Mouse (Mus musculus) gastrocnemius, adult 18-20 months (tissue): ENCODE measurements around the gene Cyp4v3. TPM values are rescaled to one million over a fixed set of nuclear protein-coding genes. Genes with fewer than 3 reads are reported as not detected.
"Not testable (repeated sequence)": the region's sequence is repeated elsewhere in the genome, so short reads cannot be mapped to it uniquely, and the experiment has no call there.

ENCODE experiments used
- DNase-seq: peaks from one replicate; pipeline ENCODE4 v3.0.0; 2021; ENCODE audit warnings: low spot score
- long read RNA-seq, 2 experiments: library from polyadenylated mRNA; stranded (forward); transcript quantifications; one replicate each; pipeline ENCODE4 v2.0.0; 2021
- total RNA-seq, 2 experiments: library from RNA; stranded (reverse); gene quantifications; 2 replicates each; pipeline ENCODE4 v1.2.3; 2021

Cyp4v3 gene
- total RNA-seq, result 1 to 10 TPM in 1 of 2 experiments, under 1 TPM in 1; 0.80 to 1.4 TPM
- long read RNA-seq, experiment 1, partial matches to known transcripts, result 0 of 3 reads
- long read RNA-seq, experiment 1, other reads (novel, unspliced or antisense), result 0 of 3 reads
- long read RNA-seq, experiment 2, partial matches to known transcripts, result 0 of 2 reads
- long read RNA-seq, experiment 2, other reads (novel, unspliced or antisense), result 0 of 2 reads

DNA sequence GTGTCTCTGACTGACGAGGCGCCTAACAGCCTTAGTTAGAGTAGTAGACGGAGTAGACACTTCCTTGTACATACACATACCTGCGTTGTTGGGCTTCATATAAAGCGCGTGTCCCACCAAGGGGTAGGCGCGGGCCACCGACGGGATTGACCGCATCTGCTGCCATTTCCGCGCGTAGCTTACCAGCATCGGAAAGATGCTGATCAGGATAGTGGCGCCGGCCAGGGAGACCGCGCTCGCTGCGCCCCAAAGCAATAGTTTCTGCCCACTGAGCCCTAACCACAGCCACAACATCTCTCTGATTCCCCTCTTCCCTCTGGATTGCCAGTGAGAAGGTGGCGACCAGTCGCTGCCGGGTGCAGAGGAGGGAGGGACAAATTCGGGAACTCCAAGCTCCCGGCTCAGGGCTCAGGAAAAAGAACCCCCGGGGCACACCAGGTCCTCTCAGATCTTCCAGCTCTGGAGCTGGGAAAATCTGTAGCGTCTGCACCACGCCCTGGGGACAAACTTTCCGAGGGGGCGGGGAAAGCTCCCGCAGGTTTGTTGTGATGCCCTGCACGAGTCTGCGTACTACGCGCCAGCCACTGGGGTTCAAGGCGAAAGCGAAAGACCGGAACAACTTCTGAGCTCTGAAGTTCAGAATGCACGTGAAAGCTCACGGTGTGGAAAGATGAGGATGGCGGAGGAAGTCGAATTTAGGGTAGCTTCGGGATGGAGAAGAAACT, at the start of gene Cyp4v3:
Gene Cyp4v3 (minus strand): TSS at position 532 of the 725 bp plus-strand sequence.
- peak; percentile 68 for DNase-seq

DNA sequence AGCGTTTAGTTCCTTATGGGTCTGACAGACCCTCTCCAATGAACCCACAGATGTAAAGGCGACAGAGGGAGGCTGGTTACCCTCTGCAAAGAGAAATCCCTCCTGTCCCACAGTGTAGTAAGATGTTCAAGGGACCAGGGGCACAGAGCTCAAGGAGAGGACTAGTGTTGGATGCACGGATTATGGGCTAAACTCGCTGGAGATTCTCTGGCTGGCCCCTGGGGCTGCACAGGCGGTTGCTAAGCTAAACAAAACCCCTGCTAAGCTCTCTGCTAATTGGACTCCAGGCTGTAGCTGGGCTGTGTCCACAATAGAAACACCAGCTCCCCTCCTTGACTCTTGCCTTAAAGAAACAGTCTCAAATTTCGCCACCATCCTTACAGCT, 48.9 kb upstream of the Cyp4v3 start, which contains the start of gene Fam149a:
Gene Fam149a (minus strand): TSS at position 329 of the 385 bp plus-strand sequence.
- DNase-seq, result no peak

DNA sequence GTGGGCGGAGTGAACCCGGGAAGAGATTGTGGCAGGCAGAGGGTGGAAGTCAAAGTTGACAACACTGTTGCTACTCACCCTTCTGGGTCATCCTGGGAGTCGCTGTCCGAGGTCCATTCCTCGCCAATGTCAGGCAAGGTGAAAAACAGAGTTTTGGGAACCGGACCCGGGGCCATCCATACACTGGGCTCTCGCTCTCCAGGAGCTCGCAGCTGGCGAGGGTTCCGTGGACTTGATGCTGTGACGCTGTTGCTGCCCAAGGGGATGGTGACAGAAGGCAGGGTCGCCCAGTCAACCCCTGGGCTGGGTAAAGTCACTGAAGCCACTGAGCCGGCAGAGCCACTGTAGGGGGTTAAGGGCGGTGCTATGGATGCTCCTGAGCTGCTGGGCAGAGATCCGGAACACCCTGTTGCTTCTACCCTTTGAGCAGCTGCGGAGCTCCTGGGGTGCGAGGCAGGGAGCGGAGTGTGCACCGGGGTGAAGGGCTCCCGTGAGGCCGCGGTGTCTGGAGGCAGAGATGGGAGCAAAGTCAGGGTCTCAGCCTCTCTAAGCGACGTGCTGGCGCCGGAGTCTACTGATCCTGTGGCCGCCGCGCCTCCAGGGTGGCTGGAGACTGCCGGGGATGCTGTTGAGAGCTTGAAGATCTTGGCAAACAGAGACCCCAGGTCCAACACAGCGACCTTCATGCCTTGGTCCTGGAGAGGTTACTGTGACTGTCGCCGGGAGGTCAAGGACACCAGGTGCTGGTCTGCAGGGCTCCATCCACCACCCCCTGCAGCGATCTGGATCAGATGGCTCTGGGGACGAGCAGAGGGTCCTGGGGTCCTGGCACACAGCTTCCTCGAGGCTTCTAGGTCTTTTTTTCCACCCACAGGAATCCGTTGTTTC, 48.3 kb upstream of the Cyp4v3 start:
- DNase-seq, result no peak

DNA sequence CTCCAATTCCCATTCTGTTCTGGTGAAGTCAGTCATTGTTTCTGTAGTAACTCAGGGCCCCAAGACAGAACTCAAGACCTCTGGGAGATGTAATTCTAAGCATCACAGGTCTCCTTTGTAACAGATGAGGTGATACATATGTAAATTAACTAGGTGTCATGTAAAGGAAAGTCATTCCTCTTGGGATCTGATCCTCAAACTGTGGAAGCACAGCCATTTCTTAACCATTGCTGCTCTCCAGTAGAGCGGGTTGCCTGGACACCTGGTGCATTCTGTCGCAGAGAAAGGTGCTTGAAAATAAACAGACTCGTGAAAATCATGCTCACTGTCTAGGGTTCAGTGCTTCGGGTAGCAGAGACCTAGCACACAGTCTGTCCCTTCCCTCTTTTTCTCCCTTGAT, 47.6 kb upstream of the Cyp4v3 start:
- no peak for DNase-seq

DNA sequence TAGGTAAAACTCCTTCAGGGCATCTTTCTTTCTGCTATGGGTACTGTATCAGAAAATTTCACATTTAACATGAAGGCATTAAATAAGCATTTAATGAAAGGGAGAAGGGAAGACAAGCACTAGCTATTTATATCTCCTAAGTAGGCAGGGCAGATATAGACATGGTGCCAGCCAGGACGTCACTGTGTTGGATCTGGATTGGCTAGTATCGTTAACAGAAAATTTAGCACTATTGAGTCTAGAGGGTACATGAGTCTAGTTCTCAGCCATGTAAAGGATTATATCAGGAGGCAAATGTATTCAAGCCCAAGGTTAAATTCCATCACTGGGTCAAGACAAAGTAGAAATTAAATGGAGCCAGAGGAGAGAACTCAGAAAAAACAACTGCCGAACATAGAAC, 41.1 kb upstream of the Cyp4v3 start:
- no peak for DNase-seq

DNA sequence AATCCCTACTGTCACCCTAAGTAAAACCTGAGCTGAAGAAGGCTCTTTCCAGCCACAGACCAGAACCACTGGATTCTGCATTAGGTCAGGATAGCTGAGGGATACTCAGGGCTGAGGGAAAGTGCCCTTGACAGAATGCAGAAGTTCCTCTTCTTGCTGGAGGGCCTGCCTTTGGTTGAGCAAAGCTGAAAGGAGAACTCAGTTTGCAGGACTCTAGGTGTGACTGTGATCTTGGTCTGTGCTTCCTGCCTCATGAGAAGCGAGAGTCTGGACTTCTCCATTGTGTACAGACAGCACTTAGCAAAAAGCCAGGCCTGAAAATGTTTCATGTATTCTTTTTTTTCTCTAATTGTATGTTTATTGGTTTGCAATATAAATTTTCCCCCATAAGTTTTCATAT, 34.1 kb upstream of the Cyp4v3 start:
- no peak for DNase-seq

DNA sequence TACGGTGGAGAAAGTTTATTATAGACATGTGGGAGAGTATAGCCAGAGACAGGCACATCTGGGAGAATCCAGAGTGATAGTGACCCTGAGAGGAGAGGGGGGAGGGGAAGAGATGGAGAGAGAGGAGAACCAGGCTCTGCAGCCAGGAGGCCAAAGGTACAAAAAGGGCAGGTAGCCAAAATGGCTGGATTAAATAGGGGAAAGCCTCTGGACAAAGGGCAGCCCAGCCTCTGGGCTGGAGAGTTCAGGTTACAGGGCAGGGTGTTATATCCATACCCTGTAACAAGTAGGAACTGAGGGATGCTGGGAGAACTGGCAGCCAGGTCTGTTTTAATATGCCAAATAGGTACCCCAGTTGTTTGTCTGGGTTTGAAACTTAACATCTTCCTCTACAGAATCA, 30.2 kb upstream of the Cyp4v3 start:
- DNase-seq, result no peak

DNA sequence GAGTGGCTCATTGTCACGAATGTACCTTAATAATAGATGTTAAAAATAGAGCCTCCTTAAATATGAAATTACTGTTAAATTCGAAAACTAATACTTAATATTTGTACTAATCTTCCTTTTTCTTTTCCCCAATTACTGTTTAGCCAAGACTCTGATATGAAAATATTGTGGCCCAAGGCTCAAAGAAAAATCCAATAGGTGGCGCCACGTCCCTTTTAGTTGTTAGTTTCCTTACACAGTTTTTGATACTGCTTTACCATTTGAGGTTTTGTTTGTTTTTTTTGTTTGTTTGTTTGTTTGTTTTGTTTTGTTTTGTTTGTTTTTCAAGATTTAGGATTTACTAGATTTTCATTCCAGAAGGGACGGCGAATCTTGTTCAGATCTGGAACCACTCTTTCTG, 29.3 kb upstream of the Cyp4v3 start:
- DNase-seq, result no peak

DNA sequence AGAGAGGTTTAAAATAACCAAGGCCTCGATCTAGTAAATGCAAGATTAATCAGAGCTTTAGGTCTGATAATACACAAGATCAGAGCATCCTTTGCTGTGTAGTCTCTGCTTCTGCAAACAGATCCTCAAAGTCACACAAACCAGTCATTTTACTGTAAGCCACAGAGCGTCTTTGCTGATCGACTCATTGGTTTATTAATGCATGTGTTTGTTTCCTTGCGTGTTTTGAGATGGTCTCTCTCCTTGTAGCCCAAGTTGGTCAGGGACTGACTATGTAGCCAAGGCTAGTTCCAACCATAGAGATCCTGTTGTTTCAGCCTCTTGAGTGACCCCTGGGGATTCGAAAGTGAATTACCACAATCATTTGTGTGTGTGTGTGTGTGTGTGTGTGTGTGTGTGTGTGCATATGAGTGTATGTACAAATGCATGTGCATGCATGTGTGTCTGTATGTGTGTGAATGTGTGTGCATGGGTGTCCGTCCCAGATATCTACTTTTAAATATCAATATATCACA, 26.1 kb upstream of the Cyp4v3 start:
- no peak for DNase-seq

DNA sequence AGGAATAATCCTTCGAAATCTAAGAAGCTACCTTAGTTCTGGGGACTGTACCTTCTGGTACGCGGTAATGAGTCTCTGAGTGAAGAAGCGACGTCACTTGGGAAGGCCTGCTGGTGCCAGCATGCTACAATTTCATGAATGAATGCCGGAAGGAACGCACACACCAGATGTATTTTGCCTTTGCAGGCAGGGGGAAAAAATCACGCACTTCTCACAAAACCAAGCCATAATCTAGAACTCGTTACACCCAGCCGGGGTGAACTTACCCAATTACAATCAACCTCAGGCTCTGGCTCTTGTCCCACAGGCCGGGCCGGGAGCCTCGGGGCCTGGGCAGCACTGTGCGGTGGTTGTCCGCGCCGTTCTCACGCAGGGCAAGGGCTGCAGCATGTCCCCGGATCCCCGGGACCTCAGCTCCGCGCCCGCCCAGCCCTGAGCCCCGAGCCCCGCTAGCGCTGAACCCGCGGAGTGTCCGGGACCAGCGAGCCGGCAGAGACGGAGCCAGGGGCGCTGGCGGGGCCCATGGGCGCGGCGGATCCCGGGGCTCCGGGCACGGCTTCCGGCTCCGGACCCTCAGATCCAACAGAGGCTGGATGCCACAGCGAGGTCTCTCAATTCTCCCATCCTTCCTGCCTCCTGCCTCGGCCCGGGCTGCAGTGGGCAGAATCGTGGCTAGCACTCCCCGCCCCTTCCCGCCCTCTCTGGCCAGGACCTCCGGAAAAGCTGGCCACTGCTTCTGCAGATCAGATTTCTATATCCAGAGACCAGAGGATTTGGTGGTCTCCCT, 25.3 kb upstream of the Cyp4v3 start:
- DNase-seq, result peak; percentile 13

DNA sequence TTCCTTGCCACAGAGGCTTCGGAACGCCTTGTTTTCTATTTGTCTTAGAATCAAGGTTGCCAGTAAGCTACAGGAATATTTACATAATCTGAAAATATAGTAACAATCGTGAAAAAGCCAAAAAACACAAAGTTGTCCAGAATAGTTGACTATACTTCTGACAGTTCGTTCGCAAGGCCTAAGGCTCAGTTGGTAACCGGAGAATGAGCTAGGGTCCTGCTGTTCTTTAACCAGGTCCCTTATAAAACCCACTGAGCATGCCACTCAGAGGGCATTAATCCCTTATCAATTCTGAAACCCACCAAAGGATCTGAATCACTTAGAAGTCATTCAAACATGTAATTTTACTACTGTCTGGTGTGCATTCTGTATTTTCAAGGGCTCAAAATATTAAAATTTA, 22.8 kb upstream of the Cyp4v3 start:
- no peak for DNase-seq

DNA sequence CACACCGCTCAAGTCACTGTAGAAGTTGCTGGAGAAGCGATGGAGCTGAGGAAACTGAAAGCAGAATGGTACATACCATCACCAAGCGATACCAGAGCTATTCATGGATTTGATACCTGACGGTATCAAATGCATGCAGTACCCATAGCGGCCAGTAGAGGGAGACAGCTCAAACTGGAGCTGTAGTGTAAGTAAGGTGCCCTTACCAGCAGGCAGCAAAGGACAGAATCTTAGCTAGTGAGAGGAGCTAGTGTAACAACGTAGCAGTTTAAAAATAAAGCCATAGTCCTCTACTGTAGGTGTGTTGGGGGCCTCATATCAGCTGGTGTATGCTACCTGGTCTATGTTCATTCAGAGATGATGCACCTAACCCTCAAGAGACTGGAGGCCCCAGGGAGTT, 12.0 kb upstream of the Cyp4v3 start:
- DNase-seq, result peak; percentile 48

DNA sequence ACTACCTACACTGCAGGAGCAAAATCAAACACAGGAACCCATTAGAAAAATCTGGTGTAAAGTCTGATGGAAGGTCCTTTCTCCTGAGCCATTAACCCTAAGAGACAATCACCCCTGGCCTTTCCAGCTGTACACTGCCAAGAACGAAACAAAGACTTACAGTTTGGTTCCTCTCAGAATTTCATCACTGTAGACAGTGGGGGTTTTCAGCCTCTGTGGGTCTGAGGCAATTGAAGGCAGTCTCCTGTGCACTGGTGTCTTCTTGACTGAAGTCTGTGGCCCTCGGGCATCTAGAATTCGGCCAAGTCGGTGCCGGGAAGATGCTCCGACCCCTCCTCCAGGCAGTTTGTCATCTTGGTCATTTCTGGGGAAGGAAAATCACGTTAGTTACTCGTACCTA, 11.3 kb upstream of the Cyp4v3 start:
- no peak for DNase-seq

DNA sequence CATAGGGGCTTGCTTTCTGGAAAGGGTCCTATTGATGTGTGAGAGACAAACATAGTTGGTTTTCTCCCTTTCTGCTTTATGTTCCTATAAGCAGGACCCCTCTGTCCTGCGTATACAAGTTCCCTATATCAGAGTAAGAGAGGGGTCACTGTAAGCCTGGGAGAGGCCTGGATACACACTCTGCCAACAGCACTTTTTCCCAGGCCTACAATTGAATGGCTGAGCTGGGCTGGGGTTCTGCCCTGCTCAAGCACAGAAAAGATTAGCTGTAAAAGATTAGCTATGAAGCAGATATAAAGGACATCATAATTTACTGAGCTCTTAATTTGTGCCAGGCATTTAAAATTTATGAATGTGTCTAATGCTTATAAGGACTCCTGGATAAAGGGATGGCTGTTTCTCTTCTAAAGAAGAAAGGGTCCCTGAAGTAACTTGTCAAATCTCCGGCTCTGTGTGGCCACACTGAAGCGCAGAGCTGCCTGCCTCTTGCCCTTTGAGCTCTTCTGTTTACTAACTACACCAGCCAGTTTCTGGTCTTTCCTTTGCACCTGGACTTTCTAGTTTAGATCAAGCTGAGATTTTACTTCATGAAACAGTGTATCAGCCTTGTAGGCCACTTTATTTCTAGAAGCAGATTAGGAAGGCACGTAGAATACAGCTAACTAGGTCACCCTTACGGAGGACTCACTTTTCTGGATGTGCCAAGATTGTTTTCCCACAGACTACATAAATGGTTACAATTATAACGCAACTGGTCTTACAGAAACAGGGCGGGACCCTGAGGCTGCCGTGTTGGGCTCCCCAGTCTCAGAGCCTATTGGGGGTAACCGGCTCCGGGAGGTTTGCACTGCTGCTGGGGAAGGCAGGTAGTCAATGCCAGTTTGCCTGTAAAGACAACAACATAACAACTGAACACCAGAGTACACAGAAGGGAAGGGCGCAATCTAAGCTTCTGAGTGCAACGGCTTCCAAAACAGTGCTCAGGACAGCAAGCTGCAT, 8.9 kb upstream of the Cyp4v3 start:
- DNase-seq, result no peak

DNA sequence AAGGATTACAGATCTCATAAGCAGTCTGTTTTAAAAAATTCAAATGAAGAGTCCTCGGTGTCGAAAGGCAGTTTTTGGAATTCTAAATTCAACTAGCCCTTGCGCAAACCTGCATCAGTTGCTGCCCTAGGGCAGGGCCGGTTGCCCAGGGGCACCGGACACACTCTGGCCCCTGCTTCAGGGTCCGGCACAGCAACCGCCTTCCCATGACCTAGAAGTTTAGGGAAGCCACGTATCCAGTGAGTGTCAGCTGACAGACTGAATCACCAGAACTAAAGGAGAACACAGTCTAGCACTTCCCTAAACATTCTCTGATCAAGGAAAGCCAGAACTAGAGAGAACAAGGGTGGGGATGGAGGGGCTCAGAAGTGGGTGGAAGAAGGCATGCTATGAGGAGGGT, 477 bp upstream of the Cyp4v3 start:
- DNase-seq, result peak; percentile 18

DNA sequence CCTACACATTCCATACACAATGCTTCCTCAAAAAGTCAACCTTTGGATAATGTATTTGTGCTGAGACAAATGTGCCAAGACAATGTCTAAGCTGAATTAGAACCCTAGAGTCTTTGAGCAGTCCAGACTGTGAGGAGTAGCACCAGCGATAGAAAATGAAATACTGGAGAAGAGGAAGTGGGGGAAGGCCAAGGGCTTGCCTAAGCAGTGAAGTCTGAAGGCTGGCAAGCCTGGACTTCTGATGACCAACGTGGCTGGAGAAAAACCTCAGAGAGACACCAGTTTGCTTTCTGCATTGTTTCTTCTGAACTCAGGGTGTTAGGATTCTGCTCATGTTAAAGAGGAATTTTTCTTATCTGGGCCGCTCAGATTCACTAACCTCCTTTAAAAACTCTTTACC, 2.2 kb downstream of the Cyp4v3 start:
- no peak for DNase-seq

DNA sequence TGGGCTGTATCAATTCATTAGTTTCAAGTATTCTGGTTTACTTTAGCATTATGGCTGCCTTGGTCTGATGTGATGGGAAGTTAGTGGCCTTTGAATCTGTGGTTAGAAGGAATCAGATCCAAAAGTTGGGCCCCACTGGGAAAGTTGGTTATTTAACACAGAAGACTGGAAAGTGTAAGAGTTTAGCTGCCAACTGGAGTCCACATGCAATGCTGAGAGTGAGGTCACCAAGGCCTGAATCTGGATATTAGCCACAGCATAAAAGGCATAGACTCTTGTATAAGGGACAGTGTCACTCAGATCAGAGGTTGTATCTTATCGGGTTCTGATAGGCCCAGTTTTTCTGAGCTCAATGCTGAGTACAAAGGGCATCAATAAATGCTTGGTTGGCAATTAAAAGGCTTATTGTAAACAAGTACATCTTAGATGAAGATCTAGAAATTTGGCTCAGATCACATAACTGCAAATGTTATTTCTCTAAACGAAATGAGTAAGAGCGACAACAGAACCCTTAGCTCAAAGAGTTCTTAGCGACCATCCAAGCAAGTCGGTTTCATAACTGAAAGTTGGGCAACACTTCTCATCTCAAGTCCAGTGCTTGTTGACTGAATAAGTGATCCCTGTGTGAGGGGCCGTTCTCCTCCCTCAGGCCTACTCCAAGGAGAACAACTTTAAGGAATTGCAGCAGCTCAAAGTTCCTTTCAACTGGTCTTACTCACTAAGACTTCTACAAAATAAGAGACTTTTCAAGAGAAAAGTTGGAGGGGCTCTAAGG, 3.6 kb downstream of the Cyp4v3 start:
- DNase-seq, result no peak

DNA sequence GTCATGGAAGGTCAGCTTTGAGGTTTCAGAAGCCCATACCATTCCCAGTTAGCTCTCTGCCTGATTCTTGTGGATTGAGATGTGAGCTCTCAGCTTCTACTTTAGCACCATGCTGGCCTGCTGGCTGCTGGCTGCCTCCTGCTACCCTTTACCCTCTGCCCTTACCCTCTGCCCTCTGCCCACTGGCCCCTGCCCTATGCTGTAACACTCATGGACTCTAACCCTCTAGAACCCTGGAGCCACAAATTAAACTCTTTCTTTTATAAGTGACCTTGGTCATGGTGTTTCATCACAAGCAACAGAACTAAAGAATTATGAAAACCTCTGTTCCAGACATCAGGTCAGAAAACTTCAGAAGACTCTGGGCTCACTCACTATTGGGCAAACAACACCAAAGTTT, 5.9 kb downstream of the Cyp4v3 start:
- DNase-seq, result not testable (repeated sequence)

DNA sequence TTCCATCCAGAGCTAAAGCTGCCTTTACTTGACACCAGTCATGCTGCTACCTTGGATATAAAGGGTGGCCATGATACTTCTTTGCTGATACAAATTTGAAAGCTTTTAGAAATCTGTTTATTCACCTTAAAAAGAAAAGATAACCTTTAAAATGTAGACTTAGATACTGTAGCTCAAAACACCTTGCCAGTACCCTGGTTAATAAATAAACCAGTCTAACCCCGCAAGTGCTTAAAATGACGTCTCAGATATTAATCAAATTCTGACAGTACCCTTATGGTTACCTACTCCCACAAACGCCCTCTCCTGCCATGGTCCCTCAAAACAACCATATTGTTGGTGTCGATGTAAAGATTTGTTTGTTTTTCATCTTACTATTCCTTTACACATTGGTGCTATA, 8.9 kb downstream of the Cyp4v3 start:
- no peak for DNase-seq
